9 mouse cellular contexts compared by ENCODE assay signal in the genomic region with DNA sequence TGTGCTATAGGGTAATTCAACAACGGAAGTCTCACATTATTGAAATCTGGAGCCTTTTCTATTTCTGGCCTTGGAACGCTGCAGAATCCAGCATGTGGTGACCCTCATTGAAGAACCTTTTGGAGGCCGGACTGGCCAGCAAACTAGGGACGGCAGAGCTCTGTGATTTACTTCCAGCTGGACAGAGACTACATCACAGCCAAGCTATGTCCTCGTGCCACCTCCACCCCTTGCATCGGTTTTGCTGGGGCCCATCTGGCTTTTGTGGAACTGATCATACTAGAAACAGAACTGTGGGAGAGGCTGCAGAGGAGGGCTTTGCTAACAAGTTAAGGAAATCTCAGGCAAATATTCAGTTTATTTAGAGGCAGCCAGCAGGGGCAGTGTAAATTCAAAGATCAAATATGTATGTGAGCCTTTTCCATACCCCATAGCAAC.
DNase-seq lines count a peak whose midpoint lies in the region; ATAC-seq and TF ChIP-seq lines count a peak whose summit lies in the region.
"Had no signal": no experiment of that assay in that cellular context is flagged by ENCODE, and none has a peak within 500 bp of the region (broad histone marks: within the 10 kb centered on the region; RNA-seq: fewer than 3 reads in every experiment).

No protein-coding gene starts in this region.

- H3K27me3 ChIP-seq in embryonic facial prominence, embryonic 15.5 days: no peaks in the 10 kb centered on the region
- no peaks in the 10 kb centered on the region for H3K27me3 ChIP-seq in hindbrain, embryonic 10.5 days (ENCODE audit: insufficient read depth, poor library complexity, severe bottlenecking)
- no peaks in the 10 kb centered on the region for H3K27me3 ChIP-seq in liver, postnatal 0 days (ENCODE audit: insufficient read depth, low read length)
- H3K27me3 ChIP-seq: limb, embryonic 12.5 days had no signal

- no peak for TF ChIP-seq CTCF in liver, postnatal 0 days (IDR thresholded peaks at IDR 0.05; ENCODE audit: low read depth)

- H3K4me3 ChIP-seq in embryonic facial prominence, embryonic 15.5 days (replicated peaks): no peak overlapping the region
- no peak overlapping the region for H3K4me3 ChIP-seq in hindbrain, embryonic 10.5 days
- no peak overlapping the region for H3K4me3 ChIP-seq in liver, postnatal 0 days (ENCODE audit: low read depth, low read length)
- H3K4me3 ChIP-seq: limb, embryonic 12.5 days had no signal

- TF ChIP-seq EP300 in liver, postnatal 0 days (IDR thresholded peaks at IDR 0.05; ENCODE audit: low read depth): no peak

- H3K4me1 ChIP-seq in embryonic facial prominence, embryonic 15.5 days: 0 out of 2 replicates have a peak, but pooled peaks cover 4% of the 10 kb centered on the region
- H3K4me1 ChIP-seq in hindbrain, embryonic 10.5 days (replicated peaks): peaks cover 3% of the 10 kb centered on the region; the same call in 1 of the 2 replicates
- H3K4me1 ChIP-seq in liver, postnatal 0 days (ENCODE audit: insufficient read depth): no peaks in the 10 kb centered on the region

- 45% methylated on average over 6 of the region's 6 CpGs for WGBS in embryonic facial prominence, embryonic 15.5 days
- WGBS in hindbrain, embryonic 10.5 days: 81% methylated on average over 6 of the region's 6 CpGs
- 69% methylated on average over 6 of the region's 6 CpGs for WGBS in liver, postnatal 0 days (ENCODE audit: insufficient replicate concordance)

- no peaks in the 10 kb centered on the region for H3K9me3 ChIP-seq in embryonic facial prominence, embryonic 15.5 days (replicated peaks)
- H3K9me3 ChIP-seq in hindbrain, embryonic 10.5 days: no peaks in the 10 kb centered on the region
- H3K9me3 ChIP-seq in liver, postnatal 0 days (ENCODE audit: low read length): no peaks in the 10 kb centered on the region
- H3K9me3 ChIP-seq: limb, embryonic 12.5 days had no signal

- no peaks in the 10 kb centered on the region for H3K36me3 ChIP-seq in embryonic facial prominence, embryonic 15.5 days
- H3K36me3 ChIP-seq in hindbrain, embryonic 10.5 days: no peaks in the 10 kb centered on the region
- H3K36me3 ChIP-seq in liver, postnatal 0 days (replicated peaks; ENCODE audit: insufficient read depth, low read length): no peaks in the 10 kb centered on the region
- H3K36me3 ChIP-seq: limb, embryonic 12.5 days had no signal

- peak; percentile 74 for ATAC-seq in embryonic facial prominence, embryonic 15.5 days (ENCODE audit: insufficient number of reproducible peaks, low FRiP score, low TSS enrichment, low read depth)
- no peak for ATAC-seq in liver, postnatal 0 days

- H3K27ac ChIP-seq in embryonic facial prominence, embryonic 15.5 days (replicated peaks): peak overlapping the region; percentile 41; the same call in 1 of the 2 replicates
- H3K27ac ChIP-seq in hindbrain, embryonic 10.5 days: no peak overlapping the region
- no peak overlapping the region for H3K27ac ChIP-seq in liver, postnatal 0 days (ENCODE audit: low read depth)
- H3K27ac ChIP-seq: limb, embryonic 12.5 days had no signal

- H3K9ac ChIP-seq in embryonic facial prominence, embryonic 15.5 days: no peak overlapping the region
- H3K9ac ChIP-seq in liver, postnatal 0 days (replicated peaks): no peak overlapping the region
- H3K9ac ChIP-seq: limb, embryonic 12.5 days had no signal

- no peak overlapping the region for H3K4me2 ChIP-seq in embryonic facial prominence, embryonic 15.5 days (replicated peaks)
- H3K4me2 ChIP-seq in liver, postnatal 0 days (ENCODE audit: low read depth, low read length): no peak overlapping the region
- H3K4me2 ChIP-seq: limb, embryonic 12.5 days had no signal

- peak; percentile 21 for DNase-seq in gastrocnemius, postnatal 10 days
- no peak for DNase-seq in gastrocnemius, adult 18-20 months (ENCODE audit: low spot score)
- peak; percentile 51 for DNase-seq in kidney, postnatal 10 days
- peak; percentile 78 for DNase-seq in lung, postnatal 10 days
- DNase-seq in hindbrain, embryonic 10.5 days (ENCODE audit: low spot score): no peak
- no peak for DNase-seq in adrenal gland, postnatal 4 days (ENCODE audit: low spot score in 2 of 2)
- no peak for DNase-seq in liver, postnatal 0 days

Comparison
In these comparisons a context has a peak if more than half of its experiments do, and no peak if none do; other contexts are left out.
1. DNase-seq: peak in gastrocnemius, postnatal 10 days (single experiment), kidney, postnatal 10 days (single experiment) and lung, postnatal 10 days (single experiment); none in gastrocnemius, adult 18-20 months (single experiment), hindbrain, embryonic 10.5 days (single experiment), adrenal gland, postnatal 4 days (0 of 2) and liver, postnatal 0 days (single experiment).